Mouse (Mus musculus) stomach, postnatal 0 days (tissue): ENCODE measurements around the gene Mon1a.

ENCODE experiments used
- CTCF ChIP-seq: IDR thresholded peaks from 2 replicates; pipeline ENCODE4 v1.5.1; 2016; ENCODE audit warnings: antibody characterized with exemption, low read depth, mild to moderate bottlenecking, moderate library complexity
- EP300 ChIP-seq: optimal IDR thresholded peaks from 2 replicates; pipeline ENCODE3; 2016; ENCODE audit warnings: antibody characterized with exemption

DNA sequence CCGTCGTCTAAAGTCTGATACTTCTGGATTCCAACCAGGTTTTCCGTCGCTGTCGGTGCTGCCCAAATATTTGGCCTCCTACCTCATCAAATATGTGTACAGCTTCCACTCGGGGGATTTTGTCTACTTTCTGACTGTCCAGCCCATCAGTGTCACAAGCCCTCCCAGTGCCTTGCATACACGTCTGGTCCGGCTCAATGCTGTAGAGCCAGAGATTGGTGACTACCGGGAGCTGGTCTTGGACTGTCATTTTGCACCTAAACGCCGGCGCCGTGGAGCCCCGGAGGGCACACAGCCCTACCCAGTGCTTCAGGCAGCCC is 19.8 kb downstream of the Mon1a start:
- no peak for TF ChIP-seq CTCF
- no peak for TF ChIP-seq EP300
